Mouse (Mus musculus): ENCODE measurements at regions not wholly inside any gene's neighbourhood (a gene's known extent, or its start where the extent isn't known, plus 50 kb on each side); places are given as distances from the start of the nearest gene placed in this dataset.
A peak's percentile ranks its signal among the peaks of the same experiment; 100 is the strongest.

- no peak for DNase-seq (ENCODE audit: low spot score in 2 of 2)
Observed at GRCm38 (mm10) chr3:34384965-34385505, 265.2 kb upstream of the Sox2 start.

GRCm38 (mm10) chr3:34377913-34378312 lies 272.3 kb upstream of the Sox2 start:
- no peak for DNase-seq (ENCODE audit: low spot score in 2 of 2)

GRCm38 (mm10) chr3:34377329-34377728 lies 272.9 kb upstream of the Sox2 start:
- DNase-seq (ENCODE audit: low spot score in 2 of 2): no peak

GRCm38 (mm10) chr3:34371418-34371817 lies 278.8 kb upstream of the Sox2 start:
- DNase-seq (ENCODE audit: low spot score in 2 of 2): no peak

DNA sequence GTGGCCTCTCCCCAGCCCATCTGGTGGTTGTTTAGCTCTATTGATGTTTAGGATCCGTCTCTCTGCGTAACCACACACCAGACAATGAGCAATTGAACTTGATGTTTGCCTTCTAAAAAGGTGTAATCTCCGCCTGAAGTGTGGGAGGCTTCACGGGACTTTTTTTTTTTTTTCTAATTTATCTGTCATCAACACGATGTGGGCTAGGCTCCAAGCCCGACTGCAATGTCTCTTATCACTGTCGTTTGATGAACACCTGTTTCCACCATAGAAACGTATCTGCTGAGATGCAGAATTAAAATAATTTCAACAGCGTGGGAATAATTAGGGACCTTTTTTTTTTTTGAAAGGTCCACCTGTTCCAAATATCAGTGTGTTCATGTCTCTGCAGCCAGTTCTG lies 257.0 kb upstream of the Dnajc19 start:
- DNase-seq (ENCODE audit: low spot score in 2 of 2): no peak

DNA sequence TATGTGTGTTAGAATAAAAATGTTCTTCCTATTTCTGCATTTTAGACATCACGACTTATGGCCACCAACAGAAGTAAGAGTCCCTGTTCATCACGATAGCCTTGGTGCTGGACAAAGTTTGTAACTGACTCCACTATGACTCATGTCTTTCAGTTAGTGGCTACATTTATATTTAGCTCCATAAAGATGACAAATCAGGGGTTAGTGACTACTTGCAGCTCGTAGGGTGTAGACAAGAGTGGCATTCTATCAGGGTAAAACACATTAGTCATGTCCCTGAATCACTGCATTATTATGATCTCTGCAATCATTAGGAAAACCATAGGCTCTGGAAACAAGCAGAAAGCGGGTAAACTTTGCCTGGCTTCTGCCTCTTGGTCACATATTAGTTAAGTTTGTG lies 252.4 kb upstream of the Dnajc19 start:
- no peak for DNase-seq (ENCODE audit: low spot score in 2 of 2)

GRCm38 (mm10) chr3:34331889-34332276 lies 250.8 kb upstream of the Dnajc19 start:
- no peak for DNase-seq (ENCODE audit: low spot score in 2 of 2)

DNA sequence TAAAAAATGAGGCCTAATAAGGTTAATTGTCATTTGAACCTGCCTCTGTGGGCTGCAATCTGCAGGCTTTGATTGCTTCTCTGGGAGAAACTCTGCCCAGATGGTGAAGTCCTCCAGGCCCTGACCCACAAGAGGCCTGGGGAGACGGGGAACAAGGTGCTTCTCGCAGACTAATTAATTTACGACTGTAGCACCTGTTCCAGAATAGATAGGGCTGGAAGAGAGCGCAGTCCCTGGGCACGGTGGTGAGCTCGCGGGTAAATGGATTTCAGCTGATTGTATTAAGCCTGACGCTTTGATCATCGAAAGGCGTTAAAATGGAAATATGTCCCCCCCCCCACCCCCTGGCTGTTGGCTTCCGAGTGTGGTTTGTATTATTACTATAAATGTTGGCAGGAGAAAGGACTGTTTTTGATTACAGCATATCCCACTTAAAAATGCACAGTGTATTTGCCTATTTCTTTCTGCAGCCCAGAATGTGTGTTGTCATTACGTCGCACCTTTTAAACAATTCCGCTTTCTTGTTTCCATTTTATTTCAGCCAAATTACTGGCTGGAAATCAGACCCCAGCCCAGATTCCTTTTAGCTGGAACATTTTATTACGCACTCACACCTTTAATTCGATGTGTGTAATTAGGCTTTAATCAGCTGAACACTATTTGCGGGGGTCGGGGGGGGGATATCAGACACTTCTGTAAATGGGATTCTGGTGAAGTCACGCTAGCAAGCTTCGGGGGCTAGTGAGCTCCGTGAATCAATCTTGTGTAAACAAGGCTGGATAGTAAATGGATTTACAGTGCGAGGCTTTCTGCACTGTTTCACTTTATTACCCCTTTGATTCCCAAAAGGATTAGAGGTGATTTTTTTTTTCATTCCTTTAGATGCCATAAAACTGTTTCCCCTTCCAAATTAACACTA lies 250.1 kb upstream of the Dnajc19 start:
- DNase-seq (ENCODE audit: low spot score in 2 of 2): no peak

DNA sequence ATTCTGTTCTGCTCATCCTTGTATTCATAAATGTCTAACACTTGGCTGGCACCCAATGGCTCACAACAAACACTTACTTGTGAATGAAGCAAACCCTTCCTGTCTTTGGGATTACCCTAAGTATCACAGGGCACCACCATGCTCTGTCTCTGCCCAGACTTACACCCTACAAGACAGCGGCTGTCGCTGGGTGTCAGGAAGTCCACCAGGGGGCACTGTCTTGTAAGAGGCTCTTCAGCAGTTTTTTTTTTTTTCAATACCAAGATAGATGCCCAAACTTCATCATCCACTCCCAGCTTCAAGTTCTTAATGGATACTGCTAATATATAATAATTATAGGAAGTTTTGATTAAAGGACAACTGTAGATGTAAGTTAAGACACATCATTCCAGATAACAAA lies 247.7 kb upstream of the Dnajc19 start:
- no peak for DNase-seq (ENCODE audit: low spot score in 2 of 2)

GRCm38 (mm10) chr3:34325669-34326068 lies 244.5 kb upstream of the Dnajc19 start:
- no peak for DNase-seq (ENCODE audit: low spot score in 2 of 2)

GRCm38 (mm10) chr3:34322527-34323210 lies 241.5 kb upstream of the Dnajc19 start:
- no peak for DNase-seq (ENCODE audit: low spot score in 2 of 2)

GRCm38 (mm10) chr3:34314798-34315197 lies 233.7 kb upstream of the Dnajc19 start:
- DNase-seq (ENCODE audit: low spot score in 2 of 2): no peak

- DNase-seq (ENCODE audit: low spot score in 2 of 2): no peak
Observed at GRCm38 (mm10) chr3:34314393-34314792, 233.3 kb upstream of the Dnajc19 start.

DNA sequence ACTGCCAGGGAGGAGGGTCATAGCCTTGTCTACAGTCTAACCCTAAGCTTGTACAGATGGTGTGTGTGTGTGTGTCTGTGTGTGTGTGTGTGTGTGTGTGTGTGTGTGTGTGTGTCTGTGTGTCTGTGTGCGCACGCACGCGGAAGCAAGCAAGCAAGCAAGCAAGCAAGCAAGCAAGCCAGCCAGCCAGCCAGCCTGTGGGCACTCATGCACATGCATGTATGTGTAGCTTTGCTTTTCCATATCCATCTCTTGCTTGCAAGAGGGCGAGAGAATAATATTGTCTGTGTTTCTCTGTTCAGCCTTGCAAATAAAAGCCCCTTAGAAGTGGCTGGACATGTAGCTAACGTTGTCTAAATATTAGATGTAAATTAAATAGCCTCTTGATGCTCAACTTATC lies 230.8 kb upstream of the Dnajc19 start:
- no peak for DNase-seq (ENCODE audit: low spot score in 2 of 2)

GRCm38 (mm10) chr3:34299637-34300036 lies 218.5 kb upstream of the Dnajc19 start:
- no peak for DNase-seq (ENCODE audit: low spot score in 2 of 2)

GRCm38 (mm10) chr3:34287836-34288235 lies 206.7 kb upstream of the Dnajc19 start:
- DNase-seq (ENCODE audit: low spot score in 2 of 2): no peak

DNA sequence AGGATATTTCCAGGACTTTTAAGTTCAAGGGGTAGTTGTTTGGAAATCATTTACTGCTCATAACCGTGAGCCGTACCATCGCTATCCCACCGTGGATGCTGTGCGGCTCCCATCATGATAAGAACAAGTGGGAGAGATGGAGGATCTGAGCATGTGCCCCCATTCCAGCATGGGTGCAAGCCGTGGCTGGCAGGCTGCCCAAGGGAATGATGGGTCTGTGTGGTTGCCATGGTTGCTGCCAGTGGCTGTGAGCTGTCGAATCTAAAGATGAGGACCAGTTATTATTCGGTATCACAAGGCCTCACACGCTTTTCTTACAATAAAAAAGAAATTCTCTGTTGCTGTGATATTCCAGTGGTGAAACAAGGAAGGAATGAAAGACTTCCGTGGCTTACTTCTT lies 189.0 kb upstream of the Dnajc19 start:
- no peak for DNase-seq (ENCODE audit: low spot score in 2 of 2)

- DNase-seq (ENCODE audit: low spot score in 2 of 2): no peak
Observed at GRCm38 (mm10) chr3:34266462-34266861, 185.3 kb upstream of the Dnajc19 start.

GRCm38 (mm10) chr3:34264811-34265210 lies 183.7 kb upstream of the Dnajc19 start:
- peak in 1 of 2 experiments; percentile 3 for DNase-seq (ENCODE audit: low spot score in 2 of 2)

DNA sequence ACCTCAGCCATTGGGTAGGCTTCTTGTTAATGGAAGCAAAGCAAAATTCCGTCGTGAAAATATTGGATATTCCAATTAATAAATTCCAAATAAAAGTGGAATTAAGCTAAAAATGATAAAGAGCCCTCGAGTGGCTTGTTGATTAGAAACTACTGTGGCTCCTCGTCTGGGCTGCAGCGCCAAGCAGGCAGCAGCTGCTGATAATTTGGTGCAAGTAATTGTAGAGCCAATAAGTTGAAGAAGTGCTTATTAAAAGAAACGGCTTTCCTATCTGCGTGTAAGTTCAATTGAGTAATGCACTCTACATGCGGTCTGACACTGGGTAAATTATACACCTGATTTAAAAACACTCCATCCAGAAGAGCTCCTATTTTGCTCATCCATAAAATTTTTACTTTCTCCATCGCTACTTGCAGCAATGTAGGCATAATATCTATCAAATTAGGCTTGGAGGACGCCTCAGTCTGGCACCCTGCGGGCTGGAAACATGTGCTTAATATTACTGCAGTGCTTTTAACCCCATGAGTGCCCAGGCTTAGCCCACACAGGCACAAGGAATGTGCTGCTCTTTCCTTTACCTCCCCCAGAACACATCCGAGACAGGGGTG lies 171.7 kb upstream of the Dnajc19 start:
- no peak for DNase-seq (ENCODE audit: low spot score in 2 of 2)

- DNase-seq (ENCODE audit: low spot score in 2 of 2): no peak
Observed at GRCm38 (mm10) chr3:34242126-34242525, 161.0 kb upstream of the Dnajc19 start.

GRCm38 (mm10) chr3:34239978-34240377 lies 158.9 kb upstream of the Dnajc19 start:
- no peak for DNase-seq (ENCODE audit: low spot score in 2 of 2)
